Mouse (Mus musculus) c-Kit-positive CD71-negative TER-119-negative erythroid progenitor cells, embryonic 14.5 days (primary cell): ENCODE data around the gene Cacna2d3.

Experiments used
- DNase-seq: peaks from one replicate; pipeline ENCODE4 v3.0.0-alpha.2; 2013; ENCODE audit warnings: low read depth

The Cacna2d3 gene

DNA sequence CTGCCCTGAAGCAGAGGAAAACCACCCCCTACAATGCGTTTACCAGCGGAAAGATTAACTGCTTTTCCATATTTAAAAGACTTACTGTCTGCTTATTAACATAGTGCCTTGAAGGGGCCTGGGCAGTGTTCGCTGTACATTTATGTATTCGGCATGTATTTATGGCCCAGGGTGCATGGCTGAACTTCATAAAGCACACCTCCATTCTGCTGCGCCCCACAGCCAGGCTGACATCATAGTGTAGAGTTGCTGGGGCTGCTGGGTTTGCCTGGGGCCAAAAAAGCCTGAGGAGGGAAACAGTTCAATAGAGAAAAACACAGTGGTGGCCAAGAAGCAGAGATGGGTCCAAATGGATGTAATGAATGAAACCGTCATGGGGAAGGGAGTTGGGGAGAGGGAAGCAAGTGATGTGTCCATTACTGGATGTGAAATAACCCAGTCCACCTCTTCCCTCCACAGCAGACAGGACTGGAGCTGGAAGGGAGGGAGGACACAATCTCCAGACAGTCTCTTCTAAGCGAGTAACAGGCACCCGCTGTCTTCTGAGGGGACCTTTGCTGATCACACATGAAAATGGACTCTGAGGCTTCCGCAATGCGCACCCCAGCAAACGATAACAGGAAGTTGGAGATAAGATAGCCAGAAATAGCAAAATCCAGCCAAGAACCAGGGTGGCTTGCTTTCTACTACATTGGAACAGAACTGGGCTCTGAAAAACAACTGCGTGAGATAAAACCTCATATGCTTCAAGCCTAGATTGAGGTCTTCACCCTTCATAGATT is 798.3 kb downstream of the Cacna2d3 start:
- no peak for DNase-seq

DNA sequence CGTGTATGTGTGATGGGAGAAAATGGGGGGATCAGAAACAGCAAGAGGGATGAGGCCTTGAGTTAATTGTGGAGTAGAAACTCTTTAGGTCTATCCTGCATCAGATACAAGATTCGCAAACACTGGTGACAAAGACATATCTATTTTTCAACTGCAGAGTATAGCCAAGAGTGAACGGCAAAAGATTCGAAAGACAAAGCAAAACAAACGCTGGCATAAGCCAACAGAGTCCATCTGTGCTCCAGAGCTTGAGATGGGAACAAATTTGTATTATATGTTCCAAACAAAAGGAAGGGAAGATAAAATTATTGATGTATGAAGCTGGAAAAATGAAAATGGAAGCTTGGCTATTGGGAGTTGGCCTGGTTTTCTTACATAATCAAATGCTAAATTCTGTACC is 802.8 kb downstream of the Cacna2d3 start:
- no peak for DNase-seq

DNA sequence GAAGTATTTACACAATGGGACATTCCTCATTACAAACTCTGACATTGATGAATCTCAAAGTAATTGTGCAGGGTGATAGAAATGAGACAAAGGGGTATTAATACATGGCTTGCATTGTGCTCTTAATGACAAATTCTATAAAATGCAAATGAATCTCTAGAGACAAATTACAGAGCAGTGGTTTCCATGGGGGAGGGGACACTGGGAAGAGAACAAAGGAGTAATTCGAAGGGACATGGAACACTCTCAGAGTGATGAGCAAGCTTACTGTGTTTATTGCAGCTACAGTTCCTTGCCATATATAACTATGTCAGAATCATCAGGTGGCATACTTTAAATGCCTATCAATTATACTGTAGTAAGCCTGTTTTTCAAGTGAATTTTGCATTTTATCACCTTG is 806.7 kb downstream of the Cacna2d3 start:
- DNase-seq, result no peak

DNA sequence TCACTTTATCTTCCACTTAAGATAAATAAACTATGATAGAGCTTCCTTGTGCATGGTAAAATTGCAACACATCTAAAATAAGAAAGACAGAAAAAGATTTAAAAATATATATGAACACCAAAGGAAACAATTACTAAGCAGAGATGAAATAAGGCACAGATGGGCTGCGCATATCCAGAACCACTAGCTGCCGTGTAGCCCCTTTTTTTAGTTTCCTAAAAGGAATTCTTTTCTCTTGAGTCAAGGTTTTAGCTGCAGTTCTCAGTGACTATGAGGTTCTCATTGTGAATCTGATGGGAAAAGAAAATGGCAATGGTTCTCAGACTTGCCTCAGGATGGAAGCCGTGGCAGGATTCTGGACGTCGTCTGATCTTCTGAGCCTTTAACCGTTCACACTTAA is 814.0 kb downstream of the Cacna2d3 start:
- no peak for DNase-seq

DNA sequence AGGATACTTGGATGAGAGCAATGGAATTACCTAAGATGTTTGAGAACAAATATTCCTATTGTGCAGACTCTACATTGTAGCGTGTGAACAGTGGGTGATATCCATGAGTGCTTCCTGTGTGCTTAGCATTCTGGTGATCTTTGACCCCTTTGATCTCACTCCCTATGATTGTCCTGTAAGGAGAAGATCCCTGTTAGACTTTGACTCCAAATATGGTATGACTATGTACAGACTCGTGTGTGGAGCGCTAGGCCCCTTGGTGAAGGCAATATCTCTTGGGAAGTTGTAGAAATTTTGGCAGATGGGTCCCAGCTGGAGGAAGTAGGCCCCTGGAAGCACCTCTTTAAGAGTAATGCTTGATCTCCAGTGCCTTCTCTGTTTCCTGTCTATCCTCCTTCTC is 829.1 kb downstream of the Cacna2d3 start:
- DNase-seq, result no peak

DNA sequence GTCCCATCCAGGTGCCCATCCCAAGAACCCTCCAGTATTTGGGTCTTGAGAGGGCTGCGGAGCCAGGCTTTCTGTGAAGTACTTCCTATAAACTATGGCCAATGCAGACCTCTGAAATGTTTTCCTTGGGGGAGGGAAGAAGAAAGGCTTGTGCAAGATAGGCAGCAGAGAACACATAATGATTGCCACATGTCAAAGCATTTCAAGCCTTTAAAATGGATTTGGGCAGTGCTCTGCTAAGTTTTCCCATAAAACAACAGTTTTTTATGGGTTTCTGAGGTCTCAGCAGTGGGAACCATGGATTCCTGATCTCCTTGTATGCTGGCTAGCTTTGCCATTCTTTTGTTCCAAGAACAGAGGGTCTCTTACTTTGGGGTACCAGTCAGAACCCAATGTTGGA is 834.3 kb downstream of the Cacna2d3 start:
- no peak for DNase-seq

DNA sequence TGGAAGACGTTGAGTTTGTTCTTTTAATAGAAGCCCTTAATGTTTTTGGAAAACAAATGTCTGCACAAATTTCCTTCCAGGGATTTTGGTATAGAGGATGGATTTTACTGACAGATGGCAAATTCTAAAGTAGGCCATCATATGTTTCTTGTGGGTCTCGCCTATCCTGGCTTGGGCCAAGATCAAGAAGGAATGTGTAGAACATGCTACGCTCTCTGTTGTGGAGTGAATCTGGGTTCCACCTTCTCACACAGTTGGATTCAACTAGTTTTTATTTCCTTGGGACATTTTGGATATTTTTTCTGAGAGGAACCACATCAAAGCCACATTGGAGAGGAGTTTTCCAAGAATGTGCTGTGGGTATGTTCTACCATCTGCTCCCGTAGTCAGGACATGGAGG is 835.0 kb downstream of the Cacna2d3 start:
- no peak for DNase-seq

DNA sequence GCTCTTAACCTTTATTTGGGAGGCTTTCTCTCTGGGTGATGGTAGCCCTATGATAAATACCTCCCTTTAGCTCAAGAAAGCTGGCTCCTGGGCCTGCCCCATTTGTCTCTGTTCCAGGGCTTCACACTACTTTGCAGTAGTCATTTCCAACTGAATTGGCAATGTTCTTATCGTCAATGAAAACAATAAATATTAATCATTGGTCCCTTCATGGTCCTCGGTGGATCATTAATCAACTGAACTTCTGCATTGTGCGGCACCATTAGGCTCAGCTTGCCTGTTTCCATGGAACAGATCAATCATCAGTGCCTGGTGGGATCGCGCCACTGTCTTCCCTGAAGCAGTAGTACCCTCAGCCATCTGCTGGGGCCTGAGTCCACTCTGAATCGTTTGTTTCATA is 850.7 kb downstream of the Cacna2d3 start:
- no peak for DNase-seq

DNA sequence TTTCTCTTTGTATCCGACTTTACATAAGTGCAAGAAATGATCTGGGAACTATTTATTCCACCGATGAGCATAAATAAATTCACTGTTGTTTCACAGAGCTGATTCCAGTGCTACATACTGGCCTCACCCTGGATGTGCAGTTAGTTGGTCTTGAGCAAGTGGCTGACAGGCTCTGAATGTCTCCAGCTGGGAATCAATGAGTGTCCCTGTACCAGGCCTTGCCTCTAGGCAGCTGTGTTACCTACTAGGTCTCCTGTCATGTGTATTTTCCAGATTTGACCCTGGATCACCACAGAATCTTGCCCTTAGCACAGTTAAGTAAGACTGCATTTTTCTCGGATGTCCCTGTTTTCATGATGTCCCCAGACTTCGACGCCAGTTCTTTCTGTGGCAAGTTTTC is 851.3 kb downstream of the Cacna2d3 start:
- no peak for DNase-seq

DNA sequence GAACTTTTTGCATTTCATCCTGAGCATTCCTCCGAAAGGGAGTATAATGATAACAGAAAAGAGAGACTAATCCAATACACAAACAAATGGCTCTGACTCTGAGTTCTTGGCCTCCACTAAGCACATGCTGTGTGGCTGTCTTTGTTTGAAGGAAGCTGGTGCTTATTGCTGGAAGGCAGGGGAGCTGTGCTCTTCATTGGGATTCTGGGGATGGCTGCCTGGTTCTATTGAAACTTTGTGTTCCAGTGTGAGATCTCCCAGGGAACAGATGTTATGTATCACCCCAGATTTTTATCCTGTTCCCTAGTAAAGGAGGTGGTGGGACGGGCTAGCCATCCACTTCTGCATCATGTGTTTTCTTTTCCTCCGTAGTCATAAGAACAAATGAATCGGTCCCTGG is 856.7 kb downstream of the Cacna2d3 start:
- DNase-seq, result no peak

DNA sequence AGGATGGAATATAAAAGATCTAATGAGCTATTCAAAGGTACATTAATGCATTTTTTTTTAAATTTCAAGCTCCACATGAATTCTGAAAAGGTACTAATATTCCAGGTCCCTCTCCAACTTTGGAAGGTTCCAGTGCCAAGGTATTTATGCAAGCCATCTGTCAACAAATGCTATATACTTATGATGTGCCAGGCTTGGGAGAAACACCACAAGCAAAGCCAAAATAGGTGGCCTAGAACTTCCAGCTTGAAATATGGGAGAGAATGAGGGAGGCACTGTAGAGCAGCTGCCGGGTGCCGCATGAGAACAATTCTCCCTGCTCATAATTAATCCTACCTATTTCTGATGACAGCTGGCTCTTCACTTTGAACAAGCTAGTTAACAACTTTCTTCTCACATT is 860.5 kb downstream of the Cacna2d3 start:
- no peak for DNase-seq
